Mouse (Mus musculus): ENCODE measurements around the gene A530032D15Rik.
"Not testable (repeated sequence)": the region's sequence is repeated elsewhere in the genome, so short reads cannot be mapped to it uniquely, and the experiment has no call there.

DNA sequence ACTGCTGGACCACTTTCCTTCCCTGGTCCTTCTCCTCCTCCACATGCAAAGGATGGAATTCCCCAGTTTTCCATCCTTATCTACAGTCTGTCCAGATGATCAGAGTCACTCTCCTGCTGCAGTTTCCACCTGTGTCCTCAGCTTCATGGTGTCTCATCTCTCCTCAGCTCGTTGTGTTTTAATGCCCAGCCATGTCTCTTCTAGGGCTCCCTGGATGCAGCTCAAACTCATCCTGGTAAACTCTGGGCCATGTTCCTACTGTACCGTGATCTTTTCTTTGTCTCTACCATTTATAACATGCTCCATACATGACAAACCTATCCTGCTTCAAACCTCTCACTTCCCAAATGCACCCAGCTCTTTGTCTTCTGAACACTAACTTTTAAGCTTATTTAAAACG, 38.0 kb downstream of the A530032D15Rik start:
- TF ChIP-seq CTCF, EP300 (IDR thresholded peaks at IDR 0.05): not testable (repeated sequence)

All from lung, postnatal 0 days (tissue).